Mouse (Mus musculus) left cerebral cortex, adult 11 months (tissue): ENCODE measurements around the gene Ablim1.
"Not testable (repeated sequence)": the region's sequence is repeated elsewhere in the genome, so short reads cannot be mapped to it uniquely, and the experiment has no call there.

ENCODE experiments used
- DNase-seq: peaks from one replicate; pipeline ENCODE4 v3.0.0; 2022; ENCODE audit warnings: low spot score

Gene Ablim1

GRCm38 (mm10) chr19:57147746-57148145 is 167.0 kb downstream of the Ablim1 start:
- DNase-seq = no peak

GRCm38 (mm10) chr19:57146936-57147335 is 167.8 kb downstream of the Ablim1 start:
- DNase-seq = no peak

GRCm38 (mm10) chr19:57143646-57144045 is 171.1 kb downstream of the Ablim1 start:
- DNase-seq = no peak

GRCm38 (mm10) chr19:57141756-57142461 is 172.8 kb downstream of the Ablim1 start:
- DNase-seq = no peak

- DNase-seq = no peak
Observed at GRCm38 (mm10) chr19:57140874-57141273, 173.8 kb downstream of the Ablim1 start.

GRCm38 (mm10) chr19:57140071-57140470 is 174.6 kb downstream of the Ablim1 start:
- DNase-seq = no peak

- DNase-seq = no peak
Observed at GRCm38 (mm10) chr19:57138909-57139617, 175.7 kb downstream of the Ablim1 start.

- DNase-seq = no peak
Observed at GRCm38 (mm10) chr19:57138469-57138868, 176.2 kb downstream of the Ablim1 start.

GRCm38 (mm10) chr19:57138045-57138444 is 176.7 kb downstream of the Ablim1 start:
- DNase-seq = no peak

- no peak for DNase-seq
Observed at GRCm38 (mm10) chr19:57136228-57136627, 178.5 kb downstream of the Ablim1 start.

GRCm38 (mm10) chr19:57135654-57136053 is 179.1 kb downstream of the Ablim1 start:
- DNase-seq = not testable (repeated sequence)

GRCm38 (mm10) chr19:57134654-57135348 is 179.9 kb downstream of the Ablim1 start:
- DNase-seq = no peak

- no peak for DNase-seq
Observed at GRCm38 (mm10) chr19:57132916-57133520, 181.7 kb downstream of the Ablim1 start.

GRCm38 (mm10) chr19:57132281-57132680 is 182.4 kb downstream of the Ablim1 start:
- DNase-seq = no peak

GRCm38 (mm10) chr19:57131366-57131765 is 183.4 kb downstream of the Ablim1 start:
- no peak for DNase-seq

- DNase-seq = no peak
Observed at GRCm38 (mm10) chr19:57130591-57130990, 184.1 kb downstream of the Ablim1 start.

- no peak for DNase-seq
Observed at GRCm38 (mm10) chr19:57129729-57130128, 185.0 kb downstream of the Ablim1 start.

- DNase-seq = no peak
Observed at GRCm38 (mm10) chr19:57128037-57128436, 186.7 kb downstream of the Ablim1 start.

- no peak for DNase-seq
Observed at GRCm38 (mm10) chr19:57127523-57127922, 187.2 kb downstream of the Ablim1 start.

GRCm38 (mm10) chr19:57126950-57127349 is 187.8 kb downstream of the Ablim1 start:
- DNase-seq = no peak

GRCm38 (mm10) chr19:57124906-57125305 is 189.8 kb downstream of the Ablim1 start:
- no peak for DNase-seq

- DNase-seq = no peak
Observed at GRCm38 (mm10) chr19:57124138-57124519, 190.6 kb downstream of the Ablim1 start.
